Mouse (Mus musculus) embryonic facial prominence, embryonic 11.5 days (tissue): ENCODE data around the gene Iqcf1. TPM values are rescaled to one million over a fixed set of nuclear protein-coding genes. Genes with fewer than 3 reads are reported as not detected.

Experiments
- ATAC-seq: fragments of 200-750 bp; cut with Nextera tagmentation; replicated peaks from 2 replicates; pipeline ENCODE4 v1.8.0; 2017; ENCODE audit warnings: low read depth; ENCODE audit not compliant: insufficient number of reproducible peaks, low FRiP score, low TSS enrichment
- DNase-seq: peaks from one replicate; pipeline ENCODE4 v3.0.0-alpha.2; 2015; ENCODE audit warnings: low spot score
- H3K27ac ChIP-seq: fragments of 300-500 bp; sonication (generic); replicated peaks from 2 replicates; pipeline ENCODE4 v1.5.1; 2014; ENCODE audit warnings: mild to moderate bottlenecking, low read depth, low read length, control low read depth
- H3K27me3 ChIP-seq: fragments of 300-500 bp; sonication (generic); 2 replicates; pipeline ENCODE4 v1.6.1; 2014; ENCODE audit warnings: mild to moderate bottlenecking, low read length, moderate library complexity, mixed read lengths; ENCODE audit not compliant: control insufficient read depth, insufficient read depth
- H3K36me3 ChIP-seq: fragments of 300-500 bp; sonication (generic); replicated peaks from 2 replicates; pipeline ENCODE4 v1.6.1; 2014; ENCODE audit warnings: low read depth, mild to moderate bottlenecking, low read length, moderate library complexity, mixed read lengths; ENCODE audit not compliant: control insufficient read depth, insufficient read depth
- H3K4me1 ChIP-seq: fragments of 300-500 bp; sonication (generic); 2 replicates; pipeline ENCODE4 v1.6.1; 2014; ENCODE audit warnings: low read length, mixed read lengths; ENCODE audit not compliant: control insufficient read depth, insufficient read depth
- H3K4me2 ChIP-seq: fragments of 300-500 bp; sonication (generic); 2 replicates; pipeline ENCODE4 v1.6.1; 2014; ENCODE audit warnings: low read depth, mild to moderate bottlenecking, control low read depth, low read length, moderate library complexity
- H3K4me3 ChIP-seq: fragments of 300-500 bp; sonication (generic); 2 replicates; pipeline ENCODE4 v1.5.1; 2014; ENCODE audit warnings: low read depth, low read length, control low read depth
- H3K9ac ChIP-seq: fragments of 300-500 bp; sonication (generic); replicated peaks from 2 replicates; pipeline ENCODE4 v1.6.1; 2014; ENCODE audit warnings: mild to moderate bottlenecking, control low read depth, low read length
- H3K9me3 ChIP-seq: fragments of 300-500 bp; sonication (generic); replicated peaks from 2 replicates; pipeline ENCODE4 v1.6.1; 2016; ENCODE audit warnings: mild to moderate bottlenecking, low read length, inconsistent platforms, mixed read lengths; ENCODE audit not compliant: control insufficient read depth
- WGBS: fragments of 180-500 bp; shearing (Covaris S2); extraction: QIAGEN DNeasy Blood & Tissue Kit; methylation state at CpG from one replicate; pipeline ENCODE4 v1.1.7; 2014; 5-methylcytosine and 5-hydroxymethylcytosine counted together
- polyA plus RNA-seq: library from polyadenylated mRNA; unstranded; fragments of >200 nt; fragmentation: Nextera tagmentation; extraction: Ambion mirVana; gene quantifications from 2 replicates; pipeline ENCODE4 v1.2.1, GENCODE M21; 2014

The Iqcf1 gene
- polyA plus RNA-seq, 1 experiment from 2014 or later: not detected

DNA sequence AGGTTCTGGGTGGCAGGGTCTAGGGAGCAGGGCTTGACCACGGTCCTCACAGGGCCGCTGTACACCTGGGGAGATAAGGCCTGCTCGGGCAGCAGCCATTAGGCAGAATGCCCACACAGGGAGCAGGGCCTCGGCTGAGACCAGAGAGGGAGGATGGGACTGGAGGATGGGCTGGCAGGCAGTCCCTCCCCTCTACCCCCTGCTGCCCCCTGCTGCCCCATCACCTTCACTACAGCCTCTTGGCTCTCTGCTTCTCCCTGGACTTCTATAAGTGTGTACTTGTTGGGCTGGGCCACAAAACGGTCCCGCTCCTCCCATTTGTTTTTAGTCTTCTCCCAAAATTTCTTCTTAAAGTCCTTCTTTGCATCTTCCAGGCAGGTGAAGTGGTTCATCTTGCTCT, 25.3 kb upstream of the Iqcf1 start:
- H3K9ac ChIP-seq: peak overlapping the region; percentile 32

DNA sequence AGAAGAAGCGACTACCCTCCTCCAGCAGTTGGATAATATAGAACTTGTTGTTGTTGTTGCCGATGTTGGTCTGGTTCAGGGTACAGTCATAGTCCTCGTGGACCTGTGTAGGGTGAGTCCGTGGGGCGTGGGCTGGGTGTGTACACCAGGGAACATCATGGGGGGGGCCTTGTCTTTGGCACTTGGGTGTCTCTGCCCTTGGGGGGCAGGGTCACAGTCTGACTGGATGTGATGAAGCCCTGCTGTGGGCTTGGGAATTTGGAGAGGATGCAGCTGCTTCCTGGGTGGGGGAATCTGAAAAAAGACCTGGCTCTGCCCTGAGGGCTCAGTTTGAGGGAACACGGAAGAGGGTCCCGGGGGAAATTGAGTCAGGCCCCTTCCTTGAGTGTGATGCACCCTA, 24.7 kb upstream of the Iqcf1 start:
- no peaks in the 10 kb centered on the region for H3K9me3 ChIP-seq
- ATAC-seq: no peak
- H3K36me3 ChIP-seq: no peaks in the 10 kb centered on the region
- no peak overlapping the region for H3K9ac ChIP-seq
- no peak overlapping the region for H3K4me2 ChIP-seq
- no peak overlapping the region for H3K27ac ChIP-seq
- H3K4me1 ChIP-seq: peaks cover 10% of the 10 kb centered on the region
- DNase-seq: no peak
- no peak overlapping the region for H3K4me3 ChIP-seq
- H3K27me3 ChIP-seq: no peaks in the 10 kb centered on the region
- 67% methylated on average over 7 of the region's 7 CpGs for WGBS

More for the DNA sequence above, 25.3 kb upstream of the Iqcf1 start:
- Histone ChIP-seq H3K27ac (no peak overlapping the region), H3K36me3 (no peaks in the 10 kb centered on the region), H3K27me3 (no peaks in the 10 kb centered on the region), H3K4me3 (no peak overlapping the region), H3K4me1 (peaks cover 10% of the 10 kb centered on the region), H3K9me3 (no peaks in the 10 kb centered on the region), H3K4me2 (peak overlapping the region; percentile 29; the same call in 1 of the 2 replicates)
- DNase-seq (peak; percentile 75), ATAC-seq (no peak; the same call in 1 of the 2 replicates)
- WGBS: 3% methylated on average over 6 of the region's 6 CpGs

DNA sequence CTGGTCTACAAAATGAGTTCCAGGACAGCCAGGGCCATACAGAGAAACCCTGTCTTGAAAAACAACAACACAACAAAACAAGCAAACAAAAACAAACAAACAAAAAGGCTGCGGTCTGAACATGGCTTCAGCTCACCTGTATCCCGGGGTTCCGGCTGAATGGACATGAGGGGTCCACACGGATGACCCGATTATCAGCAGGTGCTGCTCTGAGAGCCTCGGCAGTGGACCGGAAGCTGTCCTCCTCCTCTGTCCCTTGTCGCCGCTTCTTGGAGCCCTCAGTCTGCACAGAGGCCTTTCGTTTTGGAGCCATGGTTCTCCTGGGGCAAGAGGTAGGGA, 24.1 kb upstream of the Iqcf1 start, which contains the start of gene Rrp9:
Rrp9 (plus strand) TSS at position 301 of the 339 bp plus-strand sequence.
- Histone ChIP-seq H3K4me1 (peaks cover 10% of the 10 kb centered on the region), H3K27me3 (no peaks in the 10 kb centered on the region), H3K4me2 (peak within 1 kb of the TSS; percentile 27), H3K9me3 (no peaks in the 10 kb centered on the region), H3K36me3 (no peaks in the 10 kb centered on the region), H3K27ac (peak within 1 kb of the TSS; percentile 47), H3K4me3 (no peak within 1 kb of the TSS; the same call in 1 of the 2 replicates), H3K9ac (peak within 1 kb of the TSS; percentile 47)
- WGBS: 81% methylated on average over 10 of the region's 10 CpGs
- ATAC-seq: no peak
- DNase-seq: no peak

DNA sequence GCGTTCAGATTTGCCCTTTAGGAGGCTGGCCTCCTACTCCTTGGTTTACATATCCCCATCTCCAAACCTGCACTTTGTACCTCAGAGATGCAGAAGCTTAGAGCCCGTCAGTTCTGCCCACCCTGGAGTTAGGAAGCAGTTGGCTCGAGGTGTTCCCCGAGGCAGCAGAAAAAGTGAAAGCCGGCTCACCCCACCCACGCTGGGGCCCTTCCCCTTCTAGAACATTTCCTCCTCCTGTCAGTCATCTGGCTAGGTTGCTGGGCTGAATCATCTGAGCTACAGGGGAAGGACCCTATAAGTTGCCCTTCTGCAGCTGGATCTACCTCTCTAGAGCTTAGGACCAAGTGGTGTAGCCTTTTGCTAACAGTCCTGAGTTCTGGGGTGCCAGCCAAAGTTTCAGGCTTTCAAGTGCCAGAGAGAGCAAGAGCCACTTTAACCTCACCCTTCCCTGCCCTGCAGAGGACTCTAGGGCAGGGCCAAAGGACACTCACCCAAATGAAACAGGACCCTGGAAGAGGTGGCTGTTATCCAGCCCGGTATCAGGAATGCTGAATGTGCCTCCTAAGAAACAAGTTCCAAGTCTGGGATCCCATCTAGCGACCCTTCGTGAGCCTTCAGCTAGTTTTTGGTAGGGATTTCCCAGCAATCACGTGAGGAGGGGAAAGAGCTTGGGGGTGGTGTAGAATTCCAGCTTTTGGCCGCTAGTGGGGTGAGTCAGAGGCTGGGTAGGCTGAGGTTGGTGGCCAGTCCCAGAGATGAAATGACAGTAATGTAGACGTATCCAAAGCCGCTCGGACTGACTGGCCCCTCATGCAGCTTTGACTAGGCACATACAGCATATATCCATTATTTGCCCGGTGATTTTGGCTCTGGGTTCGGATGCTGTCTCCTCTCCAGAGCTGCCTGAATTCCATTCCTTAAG, 23.5 kb upstream of the Iqcf1 start:
- no peaks in the 10 kb centered on the region for H3K27me3 ChIP-seq
- H3K4me3 ChIP-seq: no peak overlapping the region; the same call in 1 of the 2 replicates
- peak overlapping the region; percentile 47 for H3K27ac ChIP-seq
- H3K9me3 ChIP-seq: no peaks in the 10 kb centered on the region
- 31% methylated on average over 16 of the region's 16 CpGs for WGBS
- H3K36me3 ChIP-seq: no peaks in the 10 kb centered on the region; the same call in 1 of the 2 replicates
- ATAC-seq (peak; percentile 46), DNase-seq (peak; percentile 60)
- peak overlapping the region; percentile 47 for H3K9ac ChIP-seq
- peaks cover 10% of the 10 kb centered on the region for H3K4me1 ChIP-seq
- H3K4me2 ChIP-seq: peak overlapping the region; percentile 27

DNA sequence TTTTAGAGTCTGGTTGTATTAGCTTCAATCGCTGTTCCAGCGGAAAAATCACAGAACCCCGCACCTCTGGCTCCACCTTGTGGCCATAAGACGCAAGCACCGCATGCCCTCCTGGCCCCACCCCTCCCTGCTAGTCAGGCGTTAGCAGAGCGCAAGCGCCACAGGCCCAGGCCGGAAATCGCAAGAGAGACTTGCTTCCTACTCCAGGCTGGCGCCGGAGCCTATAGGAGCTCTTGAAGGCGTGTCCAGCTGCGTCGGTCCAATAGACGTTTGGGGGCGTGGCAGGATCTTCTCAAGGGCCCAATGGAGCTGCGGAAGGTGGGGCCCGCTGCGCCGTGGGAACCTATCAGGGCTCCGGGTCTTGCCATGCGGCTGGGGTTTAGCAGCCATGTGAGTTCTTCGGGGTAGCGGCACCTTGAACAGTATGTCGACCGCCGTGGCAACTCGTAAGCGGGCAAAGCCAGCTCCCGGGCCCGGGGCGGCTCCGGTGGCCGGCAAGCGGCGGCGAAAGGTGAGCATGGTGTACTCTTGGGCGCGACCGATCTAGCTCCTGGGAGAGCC, 22.8 kb upstream of the Iqcf1 start, which contains the start of gene Parp3:
Parp3 (minus strand) TSS at position 26 of the 561 bp plus-strand sequence.
- peaks cover 10% of the 10 kb centered on the region for H3K4me1 ChIP-seq
- peak; percentile 98 for ATAC-seq

DNA sequence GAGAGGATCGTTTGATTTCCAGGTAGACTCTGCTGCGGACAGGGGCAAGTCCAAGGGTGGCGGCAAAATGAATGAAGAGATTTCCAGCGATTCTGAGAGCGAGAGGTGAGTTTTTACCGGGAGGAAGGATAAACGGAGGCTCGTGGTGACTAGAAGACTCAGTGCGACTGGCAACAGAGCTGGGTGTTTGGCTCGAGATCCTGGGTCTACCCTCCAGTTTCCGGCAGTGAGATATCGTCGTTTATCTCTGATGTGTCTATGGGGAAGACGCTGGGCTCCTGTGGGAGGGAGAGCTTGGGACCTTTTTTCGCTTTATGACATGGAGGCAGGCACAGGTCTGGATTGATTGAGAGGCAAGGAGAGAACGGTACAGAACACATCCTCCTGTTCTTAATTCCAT, 22.1 kb upstream of the Iqcf1 start:
- no peak for DNase-seq
- ATAC-seq: no peak
- Histone ChIP-seq H3K9ac (peak overlapping the region; percentile 70), H3K4me1 (peaks cover 10% of the 10 kb centered on the region), H3K9me3 (no peaks in the 10 kb centered on the region), H3K4me2 (peak overlapping the region; percentile 83), H3K36me3 (no peaks in the 10 kb centered on the region; the same call in 1 of the 2 replicates), H3K4me3 (peak overlapping the region; percentile 66), H3K27ac (no peak overlapping the region), H3K27me3 (no peaks in the 10 kb centered on the region)
- 3% methylated on average over 16 of the region's 16 CpGs for WGBS

More for the DNA sequence above, 22.8 kb upstream of the Iqcf1 start, which contains the start of gene Parp3:
- no peaks in the 10 kb centered on the region for H3K27me3 ChIP-seq
- no peaks in the 10 kb centered on the region; the same call in 1 of the 2 replicates for H3K36me3 ChIP-seq
- peak within 1 kb of the TSS; percentile 66 for H3K4me3 ChIP-seq
- under 1% methylated on average over 41 of the region's 41 CpGs for WGBS
- H3K4me2 ChIP-seq: peak within 1 kb of the TSS; percentile 83
- peak within 1 kb of the TSS; percentile 70 for H3K9ac ChIP-seq
- no peaks in the 10 kb centered on the region for H3K9me3 ChIP-seq
- peak; percentile 100 for DNase-seq
- H3K27ac ChIP-seq: peak within 1 kb of the TSS; percentile 47

DNA sequence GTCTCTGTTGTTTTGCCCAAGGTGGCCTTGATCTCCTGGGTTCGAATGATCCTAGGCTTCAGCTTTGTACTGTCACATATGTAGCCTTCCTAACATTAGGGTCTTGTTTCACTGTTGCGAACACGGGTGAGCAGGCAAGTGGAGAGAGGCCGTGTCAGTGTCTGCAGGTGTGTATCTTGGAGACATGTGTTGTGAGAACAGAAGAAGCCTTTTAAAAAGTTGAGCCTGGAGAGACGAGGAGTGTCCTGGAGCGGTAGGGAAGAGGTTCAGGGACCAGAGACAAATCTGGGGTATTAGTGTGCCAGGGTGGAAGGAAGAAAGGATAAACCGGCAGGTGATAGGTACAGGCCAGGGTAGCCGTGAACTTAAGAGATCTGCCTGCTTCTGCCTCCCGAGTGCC, 21.7 kb upstream of the Iqcf1 start:
- H3K9me3 ChIP-seq: no peaks in the 10 kb centered on the region
- no peaks in the 10 kb centered on the region; the same call in 1 of the 2 replicates for H3K36me3 ChIP-seq
- WGBS: 84% methylated on average over 9 of the region's 9 CpGs
- no peak overlapping the region for H3K27ac ChIP-seq
- no peaks in the 10 kb centered on the region for H3K27me3 ChIP-seq
- peaks cover 10% of the 10 kb centered on the region for H3K4me1 ChIP-seq
- peak overlapping the region; percentile 66 for H3K4me3 ChIP-seq
- no peak for DNase-seq
- H3K4me2 ChIP-seq: peak overlapping the region; percentile 83
- no peak for ATAC-seq
- peak overlapping the region; percentile 70; the same call in 1 of the 2 replicates for H3K9ac ChIP-seq
